8 mouse cellular contexts compared by ENCODE assay signal in the genomic region with DNA sequence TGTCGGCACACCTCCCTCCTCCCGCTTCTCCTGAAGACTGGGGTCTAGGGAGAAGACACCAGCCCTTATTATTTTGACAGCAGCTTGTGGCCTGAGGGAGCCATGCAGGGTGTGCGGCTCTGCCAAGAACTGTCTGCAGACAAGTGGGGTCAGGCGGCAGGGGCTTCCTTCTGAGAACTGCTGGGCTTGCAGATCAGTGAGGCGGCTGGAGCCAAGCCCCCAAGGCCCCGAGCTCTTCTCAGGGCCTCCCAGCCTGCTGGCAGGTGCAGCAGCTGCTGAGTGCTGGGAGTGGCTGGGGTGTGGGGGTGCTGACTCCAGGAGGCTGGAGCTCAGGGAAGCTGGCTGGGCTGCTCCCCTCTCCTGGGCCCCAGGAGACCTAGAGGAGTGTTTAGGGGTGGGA. TPM values are rescaled to one million over a fixed set of nuclear protein-coding genes. Genes with fewer than 3 reads are reported as not detected.
DNase-seq lines count a peak whose midpoint lies in the region; ATAC-seq and TF ChIP-seq lines count a peak whose summit lies in the region.

No protein-coding gene starts in this region.

- TF ChIP-seq CTCF in lung, adult 2 months (IDR thresholded peaks at IDR 0.05; ENCODE audit: insufficient read depth, low read length) = no peak

- H3K9ac ChIP-seq in intestine, embryonic 16.5 days (ENCODE audit: low read depth, low read length) = peak overlapping the region; percentile 58

- no peaks in the 10 kb centered on the region for H3K27me3 ChIP-seq in intestine, embryonic 16.5 days (replicated peaks; ENCODE audit: control insufficient read depth, insufficient read depth, low read length)

- peaks cover 4% of the 10 kb centered on the region for H3K4me1 ChIP-seq in lung, adult 2 months (ENCODE audit: control insufficient read depth, insufficient read depth, low read length)
- peaks cover 53% of the 10 kb centered on the region for H3K4me1 ChIP-seq in intestine, embryonic 16.5 days (ENCODE audit: control insufficient read depth, insufficient read depth, low read length)

- no peaks in the 10 kb centered on the region for H3K9me3 ChIP-seq in intestine, embryonic 16.5 days (ENCODE audit: control insufficient read depth, low read length)

- no peaks in the 10 kb centered on the region for H3K36me3 ChIP-seq in intestine, embryonic 16.5 days (ENCODE audit: control insufficient read depth, insufficient read depth, low read length)

- DNase-seq in cerebellum, adult 11-12 months = peak; percentile 64
- no peak for DNase-seq in cerebellum, adult 8-10 months
- DNase-seq in lung, adult 18-20 months = peak; percentile 23 to 40
- DNase-seq in lung, adult 2 months = no peak
- DNase-seq in retina, postnatal 1 day = peak; percentile 84
- DNase-seq in spleen, postnatal 14 days (ENCODE audit: low spot score in 2 of 2) = no peak
- DNase-seq in spleen, postnatal 10 days (ENCODE audit: low spot score in 2 of 2) = no peak

- peak overlapping the region; percentile 38 for H3K4me2 ChIP-seq in intestine, embryonic 16.5 days (ENCODE audit: low read depth, low read length)

- H3K4me3 ChIP-seq in lung, adult 2 months (replicated peaks; ENCODE audit: extremely low read depth, low read depth, low read length) = no peak overlapping the region
- H3K4me3 ChIP-seq in intestine, embryonic 16.5 days (ENCODE audit: low read length) = no peak overlapping the region

- peak overlapping the region; percentile 92 for H3K27ac ChIP-seq in intestine, embryonic 16.5 days (ENCODE audit: low read length)

- 59% methylated on average over 6 of the region's 6 CpGs for WGBS in lung, adult 2 months
- 24% methylated on average over 6 of the region's 6 CpGs for WGBS in intestine, embryonic 16.5 days

- TF ChIP-seq POLR2A in lung, adult 2 months (IDR thresholded peaks at IDR 0.05; ENCODE audit: borderline replicate concordance, extremely low read depth, low read depth, low read length) = no peak

- peak; percentile 85 for ATAC-seq in intestine, embryonic 16.5 days

RNA-seq across cellular contexts. Expression of a gene that starts 31.1 kb away (rescaled TPM):
- 18.7 and 20.4 TPM in 2 replicates for polyA plus RNA-seq in lung, adult 2 months (2012; rRNA removed)
- 12.9 and 16.4 TPM in 2 replicates for polyA plus RNA-seq in intestine, embryonic 16.5 days (2015; fragmentation: Nextera tagmentation; extraction: Ambion mirVana)

RNA-seq across cellular contexts. Expression of a gene that starts 34.9 kb away (rescaled TPM):
- 0.51 and 1.3 TPM in 2 replicates for polyA plus RNA-seq in lung, adult 2 months (2012; rRNA removed)
- 0.39 and 0.51 TPM in 2 replicates for polyA plus RNA-seq in intestine, embryonic 16.5 days (2015; fragmentation: Nextera tagmentation; extraction: Ambion mirVana)

RNA-seq across cellular contexts. Expression of a gene that starts 55.2 kb away (rescaled TPM):
- 35.8 and 36.7 TPM in 2 replicates for polyA plus RNA-seq in lung, adult 2 months (2012; rRNA removed)
- 6.8 and 7.4 TPM in 2 replicates for polyA plus RNA-seq in intestine, embryonic 16.5 days (2015; fragmentation: Nextera tagmentation; extraction: Ambion mirVana)

Comparison
In these comparisons a context has a peak if more than half of its experiments do, and no peak if none do; other contexts are left out.
1. DNase-seq: peak in cerebellum, adult 11-12 months (single experiment), lung, adult 18-20 months (2 of 2) and retina, postnatal 1 day (single experiment); none in cerebellum, adult 8-10 months (single experiment), lung, adult 2 months (single experiment), spleen, postnatal 14 days (0 of 2) and spleen, postnatal 10 days (0 of 2).